Mouse (Mus musculus) left cerebral cortex, adult 8-10 months (tissue): ENCODE results near the gene Gzmm. TPM values are rescaled to one million over a fixed set of nuclear protein-coding genes. Genes with fewer than 3 reads are reported as not detected.

ENCODE experiments used
- DNase-seq, 2 experiments: peaks; one replicate each; pipeline ENCODE4 v3.0.0; 2022; ENCODE audit warnings: low spot score in 2 of 2
- total RNA-seq, 4 experiments: library from RNA; stranded (reverse); gene quantifications; 2 replicates each; pipeline ENCODE4 v1.2.4; 2022

Gzmm gene
- total RNA-seq, 4 experiments from 2014 or later: 2.2 to 3.6 (median 3.2) TPM

DNA sequence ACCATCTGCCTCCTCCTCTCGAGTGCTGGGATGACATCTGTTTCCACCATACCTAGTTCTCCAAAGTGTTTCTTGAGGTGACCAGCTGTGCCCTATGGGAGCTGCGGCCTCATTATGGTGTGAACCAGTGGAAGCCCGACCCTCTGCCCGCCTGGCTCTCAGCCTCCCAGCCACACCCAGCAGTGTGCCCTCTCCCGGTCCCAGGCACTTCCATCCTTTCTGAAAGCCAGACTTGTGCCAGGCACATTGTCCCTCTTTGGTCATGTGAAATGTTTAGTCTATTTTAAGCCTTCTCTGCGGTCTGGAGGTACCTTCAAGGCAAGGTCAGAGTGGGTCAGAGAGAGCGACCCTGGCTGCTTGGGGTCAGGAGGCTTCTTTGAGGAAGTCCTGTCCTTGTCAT lies 34.9 kb downstream of the Gzmm start:
- DNase-seq: no peak

DNA sequence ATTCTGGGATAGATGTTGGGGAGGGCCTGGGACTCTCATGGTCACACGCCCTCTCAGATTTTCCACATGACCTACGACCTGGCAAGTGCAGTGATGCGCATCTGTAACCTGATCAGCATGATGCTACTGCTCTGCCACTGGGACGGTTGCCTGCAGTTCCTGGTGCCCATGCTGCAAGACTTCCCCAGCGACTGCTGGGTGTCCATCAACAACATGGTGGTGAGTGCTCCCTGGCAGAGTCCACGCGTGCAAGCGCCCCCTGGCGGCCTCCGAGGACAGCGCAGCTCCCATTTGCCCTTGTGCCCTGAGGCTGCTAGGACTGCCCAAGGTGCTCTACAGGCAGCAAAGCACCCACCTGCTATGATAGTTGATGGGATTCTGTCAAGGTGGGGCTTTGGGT lies 37.3 kb downstream of the Gzmm start:
- DNase-seq: no peak

DNA sequence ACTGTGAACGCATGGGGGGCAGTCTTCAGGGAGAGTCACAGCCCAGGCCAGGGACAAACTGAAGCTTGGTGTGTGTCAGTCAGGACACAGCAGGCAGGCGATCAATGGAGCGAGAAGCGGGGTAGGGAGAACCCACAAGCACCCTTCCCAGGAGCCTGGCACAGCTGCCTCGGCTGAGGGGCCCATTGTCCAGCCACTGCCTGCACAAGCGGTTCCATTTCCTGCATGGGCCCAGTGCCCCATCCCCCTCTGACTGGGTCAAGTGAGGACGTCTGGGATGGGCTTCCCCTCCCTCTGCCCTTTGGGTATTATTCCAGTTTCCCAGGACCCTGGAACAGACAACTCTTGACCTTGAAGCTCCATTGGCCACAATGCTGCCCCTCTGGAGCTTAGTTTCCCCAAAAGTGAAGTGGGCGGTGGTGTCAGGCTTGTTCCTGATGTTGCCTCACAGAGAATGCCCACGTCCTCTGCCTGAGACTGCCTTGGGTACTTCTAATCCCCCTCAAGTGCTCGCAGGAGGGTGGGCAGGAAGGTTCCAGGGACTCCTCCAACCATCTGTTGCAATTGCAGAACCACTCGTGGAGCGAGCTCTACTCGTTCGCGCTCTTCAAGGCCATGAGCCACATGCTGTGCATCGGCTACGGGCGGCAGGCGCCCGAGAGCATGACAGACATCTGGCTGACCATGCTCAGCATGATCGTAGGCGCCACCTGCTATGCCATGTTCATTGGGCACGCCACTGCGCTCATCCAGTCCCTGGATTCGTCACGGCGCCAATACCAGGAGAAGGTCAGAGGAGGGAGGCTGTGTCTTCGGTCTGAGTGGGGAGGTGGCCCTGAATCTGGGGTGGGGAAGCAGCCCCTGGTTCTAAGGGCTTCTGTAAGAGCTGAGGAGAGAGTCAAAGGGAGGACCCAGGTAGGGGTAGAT lies 39.8 kb downstream of the Gzmm start:
- peak in 1 of 2 experiments; percentile 77 for DNase-seq

DNA sequence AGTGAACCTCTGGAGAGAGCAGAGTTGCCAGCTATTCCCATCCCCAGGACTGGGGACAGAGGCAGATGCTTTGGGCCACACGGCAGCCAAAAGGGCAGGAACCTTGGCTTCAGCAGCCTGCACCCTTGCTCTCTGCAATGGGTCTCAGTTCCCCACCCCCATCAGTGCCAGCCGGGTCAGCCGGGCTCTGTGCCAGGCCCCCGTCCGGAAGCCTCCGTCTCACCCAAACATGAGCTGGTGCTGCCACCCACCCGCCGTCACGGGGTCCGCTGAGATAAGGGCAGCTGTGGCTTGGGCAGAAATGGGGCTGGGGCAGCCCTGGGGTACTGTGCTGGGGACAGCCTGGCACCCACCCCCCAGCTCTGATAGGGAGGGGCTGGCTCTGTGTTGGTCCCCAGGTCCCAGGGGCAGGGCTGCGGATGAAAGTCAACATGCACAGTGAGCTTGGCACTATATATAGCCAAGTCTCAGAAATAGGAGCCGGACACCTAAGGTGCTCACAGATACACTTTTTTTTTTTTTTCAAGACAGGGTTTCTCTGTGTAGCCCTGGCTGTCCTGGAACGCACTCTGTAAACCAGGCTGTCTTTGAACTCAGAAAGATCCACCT lies 40.6 kb downstream of the Gzmm start:
- DNase-seq: peak in 1 of 2 experiments; percentile 80

DNA sequence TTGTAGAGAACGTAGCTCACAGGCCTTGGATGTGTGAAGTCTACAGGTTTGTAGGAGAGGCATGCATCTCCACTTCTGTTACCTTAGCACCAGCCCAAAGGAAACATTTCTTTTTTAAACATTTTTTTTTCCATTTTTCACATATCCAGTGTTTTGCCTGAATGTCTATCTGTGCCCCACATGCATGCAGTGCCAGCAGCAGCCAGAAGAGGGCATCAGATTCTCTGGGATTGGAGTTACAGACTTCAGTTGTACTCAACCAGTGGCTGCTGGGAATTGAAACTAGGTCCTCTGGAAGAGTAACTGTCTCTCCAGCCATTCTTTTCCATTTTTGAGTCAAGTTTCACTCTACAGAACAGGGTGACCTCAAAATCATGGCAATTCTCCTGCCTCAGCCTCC lies 43.7 kb downstream of the Gzmm start:
- no peak for DNase-seq

DNA sequence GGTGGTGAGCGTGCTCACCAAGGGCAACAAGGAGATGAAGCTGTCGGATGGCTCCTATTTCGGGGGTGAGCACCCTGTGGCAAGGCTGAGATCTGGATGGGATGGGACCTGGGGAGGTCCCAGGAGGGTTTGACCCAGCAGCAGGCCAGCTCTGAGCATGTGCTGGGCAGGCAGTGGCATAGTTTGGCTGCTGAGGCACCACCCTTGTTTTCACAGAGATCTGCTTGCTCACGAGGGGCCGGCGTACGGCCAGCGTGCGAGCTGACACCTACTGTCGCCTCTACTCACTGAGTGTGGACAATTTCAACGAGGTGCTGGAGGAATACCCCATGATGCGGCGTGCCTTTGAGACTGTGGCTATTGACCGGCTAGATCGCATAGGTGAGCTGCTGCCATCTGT lies 45.0 kb downstream of the Gzmm start:
- no peak for DNase-seq

DNA sequence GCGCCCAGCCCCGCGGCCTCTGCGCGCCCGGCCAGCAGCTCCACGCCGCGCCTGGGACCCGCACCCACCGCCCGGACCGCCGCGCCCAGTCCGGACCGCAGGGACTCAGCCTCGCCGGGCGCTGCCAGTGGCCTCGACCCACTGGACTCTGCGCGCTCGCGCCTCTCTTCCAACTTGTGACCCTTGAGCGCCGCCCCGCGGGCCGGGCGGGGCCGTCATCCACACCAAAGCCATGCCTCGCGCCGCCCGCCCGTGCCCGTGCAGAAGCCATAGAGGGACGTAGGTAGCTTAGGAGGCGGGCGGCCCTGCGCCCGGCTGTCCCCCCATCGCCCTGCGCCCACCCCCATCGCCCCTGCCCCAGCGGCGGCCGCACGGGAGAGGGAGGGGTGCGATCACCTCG lies 46.5 kb downstream of the Gzmm start:
- no peak for DNase-seq

DNA sequence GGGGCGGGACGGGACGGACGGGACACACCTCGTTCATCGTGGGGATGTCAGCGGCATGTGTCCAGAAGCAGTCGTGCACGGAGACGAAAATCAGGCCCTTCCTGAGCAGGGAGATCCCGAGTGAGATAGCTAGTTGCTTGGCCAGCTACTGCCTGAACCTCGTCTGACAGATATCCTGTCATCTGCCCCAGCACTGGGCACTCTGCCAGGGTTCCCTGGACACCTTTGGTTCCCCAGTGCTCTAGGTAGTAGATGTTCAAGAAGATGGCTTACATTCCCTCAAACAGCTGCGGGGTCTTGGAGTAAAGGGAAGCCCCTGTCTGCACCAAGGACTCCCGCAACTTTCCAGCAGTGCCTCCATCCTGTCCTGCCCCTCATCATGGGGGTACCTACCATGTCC lies 47.9 kb downstream of the Gzmm start:
- no peak for DNase-seq

DNA sequence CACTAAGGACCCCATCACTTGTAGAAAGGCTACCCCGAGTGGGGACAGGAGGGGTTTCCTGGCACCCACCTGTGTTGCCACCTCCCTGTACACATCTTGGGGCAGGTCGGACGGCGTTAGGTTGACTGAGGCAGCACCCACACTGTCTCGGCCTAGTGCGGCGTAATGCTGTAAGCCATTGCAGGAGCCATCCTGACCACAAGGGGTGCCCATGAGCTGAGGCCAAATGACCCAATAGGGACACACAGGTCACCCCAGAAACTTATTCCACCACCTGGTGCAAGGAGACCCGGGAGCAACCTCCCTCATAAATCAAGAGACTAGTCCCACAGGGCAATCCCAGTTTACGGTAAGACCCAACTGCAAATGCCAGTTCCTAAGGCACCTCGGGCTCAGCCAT lies 49.4 kb downstream of the Gzmm start:
- DNase-seq: no peak

DNA sequence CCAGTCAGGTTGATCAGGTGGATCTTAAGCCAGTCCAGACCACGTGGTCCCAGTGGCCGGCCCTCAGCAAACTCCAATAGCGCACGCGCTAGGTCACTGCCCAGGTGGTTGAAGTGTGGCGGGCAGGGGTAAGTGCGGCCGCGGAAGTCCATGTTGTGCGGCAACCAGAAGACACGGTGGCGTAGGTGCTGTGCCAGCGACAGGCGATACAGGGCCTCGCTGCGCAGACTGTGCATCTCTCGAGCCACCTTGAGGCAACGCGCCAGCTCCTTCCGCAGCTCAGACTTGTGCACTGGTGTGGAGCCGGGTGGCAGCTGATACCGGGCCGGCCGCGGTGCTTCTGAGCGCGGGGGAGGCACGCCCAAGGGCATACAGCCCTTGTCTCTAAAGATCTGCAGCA lies 50.4 kb downstream of the Gzmm start:
- no peak for DNase-seq

DNA sequence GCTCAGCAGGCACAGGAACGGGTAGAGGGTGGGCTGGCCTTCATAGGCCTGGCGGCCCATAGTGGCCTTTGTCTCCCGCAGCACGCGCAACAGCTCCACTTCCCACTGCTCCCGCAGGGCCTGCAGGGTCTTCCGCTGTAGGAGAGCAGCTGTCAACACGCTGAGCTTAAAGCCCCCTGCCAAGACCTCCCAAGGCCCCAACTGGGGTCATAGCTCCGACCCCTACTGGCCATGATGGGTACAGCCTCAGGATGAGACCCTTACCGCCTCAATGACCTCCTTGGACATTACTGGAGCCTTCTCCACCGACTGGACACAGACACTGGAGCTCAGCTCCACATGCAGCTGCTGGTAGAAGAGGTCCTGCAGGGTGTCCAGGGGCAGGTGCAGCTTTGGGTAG lies 52.0 kb downstream of the Gzmm start:
- DNase-seq: no peak

DNA sequence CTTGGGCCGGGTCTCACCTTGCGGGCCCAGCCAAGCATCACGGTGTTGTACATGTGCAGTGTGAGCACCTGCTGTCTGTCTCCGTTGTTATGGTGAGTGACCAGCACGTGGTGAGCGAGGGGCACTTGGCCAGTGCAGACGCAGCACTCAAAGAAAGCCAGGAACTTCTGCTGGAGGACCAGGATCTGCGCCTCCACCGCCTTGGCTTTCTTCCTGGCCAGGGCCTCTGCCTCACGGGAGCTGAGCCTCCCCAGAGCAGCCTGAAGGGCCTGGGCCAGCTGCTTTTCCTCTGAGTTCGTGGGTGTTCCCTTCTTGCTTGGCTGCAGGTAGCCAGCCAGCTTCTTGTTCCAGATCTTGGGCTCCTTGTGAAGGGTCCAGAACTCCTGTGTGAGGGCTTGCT lies 54.3 kb downstream of the Gzmm start:
- no peak for DNase-seq

DNA sequence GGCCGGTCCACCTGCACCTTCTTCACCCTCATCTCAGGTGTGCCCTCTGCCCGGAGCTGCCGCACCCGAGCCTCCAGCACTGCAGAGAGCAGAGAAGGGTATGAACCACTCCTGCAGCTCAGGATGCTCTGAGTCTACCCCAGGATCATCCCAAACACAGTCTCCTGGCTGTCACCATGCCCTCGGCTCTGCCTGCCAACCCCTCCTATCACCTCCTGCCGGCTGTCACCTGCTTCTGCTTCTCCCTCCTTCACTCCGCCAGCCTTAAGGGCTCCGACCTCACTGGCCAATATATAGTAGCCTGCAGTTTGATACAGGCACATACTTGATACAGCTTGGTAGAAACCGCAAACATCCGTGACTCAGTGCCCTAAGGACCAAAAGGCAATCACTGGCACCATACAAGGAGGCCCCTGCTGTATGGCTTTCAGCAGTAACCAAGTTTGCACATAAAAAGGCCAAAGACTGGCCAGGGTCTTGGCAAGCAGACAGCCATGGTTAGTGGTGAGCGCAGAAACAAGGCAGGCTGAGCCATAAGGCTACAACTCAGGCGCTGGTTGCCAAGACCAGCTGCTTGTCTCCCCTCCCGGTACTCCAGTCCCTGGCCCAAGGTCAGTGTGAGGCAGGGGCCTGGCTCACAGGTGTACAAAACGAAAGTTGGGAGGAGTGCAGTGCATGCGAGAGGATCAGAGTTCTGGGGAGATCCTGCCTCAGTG lies 55.0 kb downstream of the Gzmm start:
- no peak for DNase-seq

Other genes with a start within 250 kb of the Gzmm start
- not detected for gene Vmn2r83, start 220.3 kb upstream of the Gzmm start, total RNA-seq
- 1 to 10 TPM; 4.8 to 6.3 (median 6.1) TPM for gene Plpp2, start 155.2 kb upstream of the Gzmm start, total RNA-seq
- 10 to 100 TPM; 43.1 to 48.8 (median 47.9) TPM for gene Mier2, start 133.8 kb upstream of the Gzmm start, total RNA-seq
- 1 to 10 TPM in 1 of 4 experiments, under 1 TPM in 3; 0.33 to 1.3 (median 0.90) TPM for gene Theg, start 101.7 kb upstream of the Gzmm start, total RNA-seq
- 10 to 100 TPM; 16.1 to 18.6 (median 17.1) TPM for gene C2cd4c, start 75.0 kb upstream of the Gzmm start, total RNA-seq
- 10 to 100 TPM; 40.2 to 48.4 (median 43.4) TPM for gene Shc2, start 51.1 kb upstream of the Gzmm start, total RNA-seq
- gene Odf3l2, start 43.3 kb upstream of the Gzmm start, total RNA-seq: under 1 TPM; 0.42 to 0.70 (median 0.47) TPM
- under 1 TPM in 1 of 4 experiments, not detected in 3; 0.35 TPM for gene Madcam1, start 24.5 kb upstream of the Gzmm start, total RNA-seq
- gene Tpgs1, start 19.7 kb upstream of the Gzmm start, total RNA-seq: 10 to 100 TPM; 65.1 to 74.5 (median 69.8) TPM
- 10 to 100 TPM; 65.7 to 72.5 (median 70.4) TPM for gene Cdc34, start 6.8 kb upstream of the Gzmm start, total RNA-seq
- gene Bsg, start 15.5 kb downstream of the Gzmm start, total RNA-seq: 100 to 1,000 TPM; 545 to 609 (median 570) TPM
- gene Hcn2, start 27.6 kb downstream of the Gzmm start, total RNA-seq: 100 to 1,000 TPM; 162 to 182 (median 166) TPM
- gene Polrmt, start 57.6 kb downstream of the Gzmm start, total RNA-seq: 10 to 100 TPM; 47.9 to 56.7 (median 51.6) TPM
- gene Fgf22, start 66.1 kb downstream of the Gzmm start, total RNA-seq: 1 to 10 TPM; 4.7 to 5.9 (median 5.8) TPM
- 10 to 100 TPM; 76.8 to 92.1 (median 86.8) TPM for gene Rnf126, start 77.9 kb downstream of the Gzmm start, total RNA-seq
- gene Fstl3, start 88.3 kb downstream of the Gzmm start, total RNA-seq: 1 to 10 TPM; 2.5 to 3.6 (median 2.7) TPM
- under 1 TPM; 0.14 to 0.63 (median 0.39) TPM for gene Prss57, start 101.9 kb downstream of the Gzmm start, total RNA-seq
- gene Palm, start 104.6 kb downstream of the Gzmm start, total RNA-seq: 100 to 1,000 TPM; 265 to 281 (median 267) TPM
- under 1 TPM; 0.32 to 0.89 (median 0.54) TPM for gene Misp, start 132.0 kb downstream of the Gzmm start, total RNA-seq
- gene Ptbp1, start 165.4 kb downstream of the Gzmm start, total RNA-seq: 10 to 100 TPM; 59.3 to 67.3 (median 63.6) TPM
- 1 to 10 TPM; 2.4 to 3.2 (median 2.7) TPM for gene Prtn3, start 185.5 kb downstream of the Gzmm start, total RNA-seq
- 10 to 100 TPM; 49.7 to 56.0 (median 52.7) TPM for gene Plppr3, start 185.6 kb downstream of the Gzmm start, total RNA-seq
- not detected for gene Elane, start 197.2 kb downstream of the Gzmm start, total RNA-seq
- gene Cfd, start 201.8 kb downstream of the Gzmm start, total RNA-seq: not detected
- 10 to 100 TPM; 51.9 to 68.0 (median 61.4) TPM for gene Med16, start 219.9 kb downstream of the Gzmm start, total RNA-seq
- gene Gm26602, start 221.8 kb downstream of the Gzmm start, total RNA-seq: not detected
- 1 to 10 TPM; 5.8 to 8.3 (median 6.4) TPM for gene Kiss1r, start 228.0 kb downstream of the Gzmm start, total RNA-seq
- 100 to 1,000 TPM; 312 to 357 (median 346) TPM for gene R3hdm4, start 232.2 kb downstream of the Gzmm start, total RNA-seq
- 1 to 10 TPM; 5.0 to 7.8 (median 7.5) TPM for gene Arid3a, start 238.0 kb downstream of the Gzmm start, total RNA-seq